9 mouse cellular contexts compared by ENCODE assay signal in genomic region chr15:27189699-27190098, GRCm38 (mm10).
DNase-seq lines count a peak whose midpoint lies in the region; ATAC-seq and TF ChIP-seq lines count a peak whose summit lies in the region.
"Had no signal": no experiment of that assay in that cellular context is flagged by ENCODE, and none has a peak within 500 bp of the region (broad histone marks: within the 10 kb centered on the region; RNA-seq: fewer than 3 reads in every experiment).

No protein-coding gene starts in this region.

- intact Hi-C loops in heart, postnatal 14 days (cut with DNase I) = loop anchor here (1.0 to 2.0 kb wide), 2 partner anchors 569 to 719 kb away; no protein-coding TSS in a partner anchor

- H3K36me3 ChIP-seq in midbrain, embryonic 11.5 days (ENCODE audit: control insufficient read depth, insufficient read depth, low read length) = no peaks in the 10 kb centered on the region

- no peak overlapping the region for H3K4me3 ChIP-seq in cortical plate, adult 2 months (ENCODE audit: insufficient read depth, low read length)
- no peak overlapping the region for H3K4me3 ChIP-seq in midbrain, embryonic 11.5 days (ENCODE audit: low read depth, low read length)
- H3K4me3 ChIP-seq: myocyte had no signal

- H3K9me3 ChIP-seq in midbrain, embryonic 11.5 days (ENCODE audit: control insufficient read depth, low read length) = no peaks in the 10 kb centered on the region

- TF ChIP-seq CTCF in cortical plate, adult 2 months (IDR thresholded peaks at IDR 0.05; ENCODE audit: extremely low read depth, insufficient read depth, low read length) = peak; percentile 65

- no peak for TF ChIP-seq POLR2A in cortical plate, adult 2 months (IDR thresholded peaks at IDR 0.05; ENCODE audit: extremely low read depth, insufficient read depth, low read length)

- ATAC-seq in midbrain, embryonic 11.5 days (ENCODE audit: low FRiP score) = peak; percentile 62; the same call in 1 of the 2 replicates

- no peak overlapping the region for H3K4me2 ChIP-seq in midbrain, embryonic 11.5 days

- peak; percentile 31 for DNase-seq in gastrocnemius, adult 18-20 months (ENCODE audit: low spot score)
- no peak for DNase-seq in gastrocnemius, postnatal 25 days
- peak; percentile 37 for DNase-seq in adipocyte (ENCODE audit: low spot score)
- peak; percentile 36 to 63 for DNase-seq in heart, postnatal 14 days
- DNase-seq in layer of hippocampus, adult 9-11 months = peak; percentile 38
- DNase-seq in midbrain, embryonic 11.5 days (ENCODE audit: low spot score, missing footprints) = peak; percentile 96
- DNase-seq in T-cell, adult 2 months (ENCODE audit: low spot score) = no peak

- H3K27ac ChIP-seq in cortical plate, adult 2 months (ENCODE audit: insufficient read depth, low read length) = no peak overlapping the region
- no peak overlapping the region for H3K27ac ChIP-seq in midbrain, embryonic 11.5 days (ENCODE audit: low read depth, low read length)

- no peak overlapping the region for H3K9ac ChIP-seq in midbrain, embryonic 11.5 days (ENCODE audit: low read length)

- WGBS in midbrain, embryonic 11.5 days = 52% methylated on average over 4 of the region's 4 CpGs

- H3K4me1 ChIP-seq in cortical plate, adult 2 months (ENCODE audit: control insufficient read depth, insufficient read depth, low read length) = no peaks in the 10 kb centered on the region
- no peaks in the 10 kb centered on the region for H3K4me1 ChIP-seq in midbrain, embryonic 11.5 days (ENCODE audit: control insufficient read depth, insufficient read depth, low read length)

- no peaks in the 10 kb centered on the region for H3K27me3 ChIP-seq in midbrain, embryonic 11.5 days (ENCODE audit: control insufficient read depth, insufficient read depth, low read length)

Comparison
In these comparisons a context has a peak if more than half of its experiments do, and no peak if none do; other contexts are left out.
1. DNase-seq: peak in gastrocnemius, adult 18-20 months (single experiment), adipocyte (single experiment), heart, postnatal 14 days (2 of 2), layer of hippocampus, adult 9-11 months (single experiment) and midbrain, embryonic 11.5 days (single experiment); none in gastrocnemius, postnatal 25 days (single experiment) and T-cell, adult 2 months (single experiment).